Mouse (Mus musculus) forebrain, embryonic 14.5 days (tissue): ENCODE data around the gene Pick1. TPM values are rescaled to one million over a fixed set of nuclear protein-coding genes. Genes with fewer than 3 reads are reported as not detected.
A peak's percentile ranks its signal among the peaks of the same experiment; 100 is the strongest.

Experiments
- ATAC-seq: fragments of 200-750 bp; cut with Nextera tagmentation; 2 replicates; pipeline ENCODE4 v1.8.0; 2017; ENCODE audit warnings: mild to moderate bottlenecking, moderate library complexity
- DNase-seq: peaks from one replicate; pipeline ENCODE4 v3.0.0-alpha.2; 2015; ENCODE audit warnings: low spot score
- H3K27ac ChIP-seq: fragments of 300-500 bp; sonication (generic); 2 replicates; pipeline ENCODE4 v1.5.1; 2014; ENCODE audit warnings: low read depth, mild to moderate bottlenecking, control low read depth, low read length, moderate library complexity
- H3K27me3 ChIP-seq: fragments of 300-500 bp; sonication (generic); replicated peaks from 2 replicates; pipeline ENCODE4 v1.6.1; 2014; ENCODE audit warnings: low read length, control low read depth, mixed read lengths; ENCODE audit not compliant: control insufficient read depth, insufficient read depth
- H3K36me3 ChIP-seq: fragments of 300-500 bp; sonication (generic); 2 replicates; pipeline ENCODE4 v1.6.1; 2014; ENCODE audit warnings: low read length, control low read depth; ENCODE audit not compliant: control insufficient read depth, insufficient read depth
- H3K4me1 ChIP-seq: fragments of 300-500 bp; sonication (generic); 2 replicates; pipeline ENCODE4 v1.6.1; 2014; ENCODE audit warnings: antibody characterized with exemption, low read length, control low read depth; ENCODE audit not compliant: control insufficient read depth, insufficient read depth
- H3K4me2 ChIP-seq: fragments of 300-500 bp; sonication (generic); 2 replicates; pipeline ENCODE4 v1.6.1; 2014; ENCODE audit warnings: mild to moderate bottlenecking, control low read depth, low read length
- H3K4me3 ChIP-seq: fragments of 300-500 bp; sonication (generic); 2 replicates; pipeline ENCODE4 v1.5.1; 2014; ENCODE audit warnings: low read depth, low read length, control low read depth
- H3K9ac ChIP-seq: fragments of 300-500 bp; sonication (generic); 2 replicates; pipeline ENCODE4 v1.6.1; 2014; ENCODE audit warnings: mild to moderate bottlenecking, low read length, control low read depth, moderate library complexity
- H3K9me3 ChIP-seq: fragments of 300-500 bp; sonication (generic); replicated peaks from 2 replicates; pipeline ENCODE4 v1.6.1; 2016; ENCODE audit warnings: low read length, control low read depth, mixed read lengths; ENCODE audit not compliant: control insufficient read depth
- WGBS: fragments of 180-500 bp; shearing (Covaris S2); extraction: QIAGEN DNeasy Blood & Tissue Kit; methylation state at CpG from one replicate; pipeline ENCODE4 v1.1.7; 2014; 5-methylcytosine and 5-hydroxymethylcytosine counted together
- polyA plus RNA-seq: library from polyadenylated mRNA; unstranded; fragments of >200 nt; fragmentation: Nextera tagmentation; extraction: Ambion mirVana; gene quantifications from 2 replicates; pipeline ENCODE4 v1.2.1, GENCODE M21; 2014

Pick1 gene
- polyA plus RNA-seq, 1 experiment from 2014 or later = 36.9 TPM

- H3K4me3 ChIP-seq = no peak overlapping the region
- ATAC-seq = no peak
- H3K36me3 ChIP-seq = no peaks in the 10 kb centered on the region
- H3K27ac ChIP-seq = no peak overlapping the region
- no peaks in the 10 kb centered on the region for H3K9me3 ChIP-seq
- H3K9ac ChIP-seq = no peak overlapping the region
- peaks cover 23% of the 10 kb centered on the region for H3K4me1 ChIP-seq
- no peak for DNase-seq
- 86% methylated on average over 8 of the region's 8 CpGs for whole genome bisulfite sequencing
- H3K27me3 ChIP-seq = no peaks in the 10 kb centered on the region
- no peak overlapping the region for H3K4me2 ChIP-seq
Measured at GRCm38 (mm10) chr15:79195492-79195891, 33.5 kb upstream of the Pick1 start.

GRCm38 (mm10) chr15:79199390-79199976, 29.5 kb upstream of the Pick1 start:
- ATAC-seq (no peak), DNase-seq (no peak)
- peaks cover 15% of the 10 kb centered on the region for H3K4me1 ChIP-seq
- H3K9ac ChIP-seq = no peak overlapping the region
- no peaks in the 10 kb centered on the region for H3K36me3 ChIP-seq
- H3K4me2 ChIP-seq = no peak overlapping the region
- H3K9me3 ChIP-seq = no peaks in the 10 kb centered on the region
- no peak overlapping the region for H3K4me3 ChIP-seq
- H3K27ac ChIP-seq = no peak overlapping the region
- 94% methylated on average over 12 of the region's 12 CpGs for WGBS
- H3K27me3 ChIP-seq = no peaks in the 10 kb centered on the region

GRCm38 (mm10) chr15:79201491-79202150, 27.4 kb upstream of the Pick1 start:
- Histone ChIP-seq H3K4me1 (peaks cover 12% of the 10 kb centered on the region), H3K4me2 (peak overlapping the region; percentile 28), H3K4me3 (no peak overlapping the region), H3K9me3 (no peaks in the 10 kb centered on the region), H3K36me3 (no peaks in the 10 kb centered on the region), H3K9ac (peak overlapping the region; percentile 26; the same call in 1 of the 2 replicates), H3K27ac (peak overlapping the region; percentile 69; the same call in 1 of the 2 replicates), H3K27me3 (no peaks in the 10 kb centered on the region)
- DNase-seq = peak; percentile 60
- WGBS = 10% methylated on average over 13 of the region's 13 CpGs
- peak; percentile 87 for ATAC-seq

- peak; percentile 33 for ATAC-seq
- Histone ChIP-seq H3K4me2 (0 out of 2 replicates have a peak overlapping the region, but pooled peaks have one; percentile 7), H3K27me3 (no peaks in the 10 kb centered on the region), H3K36me3 (no peaks in the 10 kb centered on the region), H3K27ac (peak overlapping the region; percentile 70; the same call in 1 of the 2 replicates), H3K4me3 (no peak overlapping the region), H3K9ac (no peak overlapping the region), H3K4me1 (peaks cover 12% of the 10 kb centered on the region), H3K9me3 (no peaks in the 10 kb centered on the region)
- WGBS = 51% methylated on average over 10 of the region's 10 CpGs
- DNase-seq = peak; percentile 28
Measured at GRCm38 (mm10) chr15:79202575-79202974, 26.4 kb upstream of the Pick1 start.

- Histone ChIP-seq H3K36me3 (no peaks in the 10 kb centered on the region), H3K9me3 (no peaks in the 10 kb centered on the region), H3K9ac (no peak overlapping the region), H3K27me3 (no peaks in the 10 kb centered on the region), H3K4me3 (no peak overlapping the region), H3K4me1 (no peaks in the 10 kb centered on the region), H3K4me2 (no peak overlapping the region), H3K27ac (no peak overlapping the region)
- DNase-seq (no peak), ATAC-seq (no peak)
- 81% methylated on average over 6 of the region's 6 CpGs for WGBS
Measured at GRCm38 (mm10) chr15:79208211-79208610, 20.8 kb upstream of the Pick1 start.

GRCm38 (mm10) chr15:79208758-79209439, 20.1 kb upstream of the Pick1 start:
- WGBS = 80% methylated on average over 26 of the region's 27 CpGs
- H3K9ac ChIP-seq = no peak overlapping the region
- H3K27ac ChIP-seq = no peak overlapping the region
- H3K4me1 ChIP-seq = no peaks in the 10 kb centered on the region
- H3K4me3 ChIP-seq = no peak overlapping the region
- no peaks in the 10 kb centered on the region for H3K36me3 ChIP-seq
- no peak overlapping the region for H3K4me2 ChIP-seq
- DNase-seq (no peak), ATAC-seq (no peak)
- H3K27me3 ChIP-seq = no peaks in the 10 kb centered on the region
- H3K9me3 ChIP-seq = no peaks in the 10 kb centered on the region

GRCm38 (mm10) chr15:79210357-79210756, 18.6 kb upstream of the Pick1 start:
- no peaks in the 10 kb centered on the region for H3K4me1 ChIP-seq
- no peaks in the 10 kb centered on the region for H3K9me3 ChIP-seq
- no peak overlapping the region for H3K9ac ChIP-seq
- DNase-seq = no peak
- no peak overlapping the region for H3K27ac ChIP-seq
- no peaks in the 10 kb centered on the region for H3K36me3 ChIP-seq
- no peak overlapping the region for H3K4me2 ChIP-seq
- H3K4me3 ChIP-seq = no peak overlapping the region
- 75% methylated on average over 2 of the region's 2 CpGs for WGBS
- ATAC-seq = no peak
- no peaks in the 10 kb centered on the region for H3K27me3 ChIP-seq

- DNase-seq = no peak
- no peak for ATAC-seq
- H3K9ac ChIP-seq = no peak overlapping the region
- H3K27me3 ChIP-seq = no peaks in the 10 kb centered on the region
- H3K4me1 ChIP-seq = no peaks in the 10 kb centered on the region
- H3K36me3 ChIP-seq = no peaks in the 10 kb centered on the region
- 81% methylated on average over 26 of the region's 26 CpGs for WGBS
- no peak overlapping the region for H3K27ac ChIP-seq
- no peak overlapping the region for H3K4me2 ChIP-seq
- no peaks in the 10 kb centered on the region for H3K9me3 ChIP-seq
- no peak overlapping the region for H3K4me3 ChIP-seq
Measured at GRCm38 (mm10) chr15:79212750-79213446, 16.1 kb upstream of the Pick1 start.
